Mouse (Mus musculus) testis, adult 10 weeks (tissue): ENCODE data around the gene Gm26965. TPM values are rescaled to one million over a fixed set of nuclear protein-coding genes. Genes with fewer than 3 reads are reported as not detected.

Experiments used
- polyA plus RNA-seq: library from polyadenylated mRNA; stranded (reverse); fragments of 350-450 nt; fragmentation: Illumina TruSeq; extraction: RNeasy Lipid Tissue Mini Kit (QIAGEN cat#74804); gene quantifications from one replicate; pipeline ENCODE4 v1.2.3, GENCODE M21; 2014; ENCODE audit warnings: low read depth, low replicate concordance

Gm26965 gene
- not detected for polyA plus RNA-seq

DNA sequence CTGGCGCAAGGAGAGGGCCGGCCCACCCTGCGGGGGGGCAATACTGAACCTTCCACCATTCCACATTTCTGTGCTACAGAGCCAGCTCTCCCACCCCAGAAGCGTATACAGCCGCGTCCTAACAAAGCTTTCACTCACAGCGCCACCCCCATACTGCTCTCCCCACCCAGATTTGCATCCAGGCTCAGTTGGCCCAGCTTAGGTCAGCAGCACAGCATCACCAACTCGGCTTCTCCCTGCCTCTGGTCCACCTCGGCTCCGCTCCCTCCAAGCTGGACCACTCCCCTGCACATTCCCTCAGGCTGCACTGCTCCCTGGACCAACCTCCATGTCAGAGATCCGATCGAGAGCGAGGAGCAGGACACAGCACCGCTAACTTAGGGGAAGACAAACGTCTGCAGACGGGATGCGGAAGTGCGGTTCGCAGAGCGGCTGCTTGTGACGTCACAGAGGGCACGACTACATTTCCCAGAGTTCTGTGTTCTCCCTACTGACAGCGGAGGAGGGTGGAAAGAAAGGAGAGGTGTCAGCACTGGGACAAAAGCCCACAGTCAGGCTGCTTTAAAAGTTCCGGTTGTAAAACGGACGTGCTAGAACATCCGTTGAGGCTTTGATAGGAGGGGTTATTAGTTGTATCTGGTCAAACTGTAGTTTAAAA, at the start of gene Gm26965, which contains the start of gene Zfp87:
TSS of gene Gm26965 (minus strand) at position 399 of the 658 bp plus-strand sequence.
TSS of gene Zfp87 (minus strand) at position 425 of the 658 bp plus-strand sequence.

DNA sequence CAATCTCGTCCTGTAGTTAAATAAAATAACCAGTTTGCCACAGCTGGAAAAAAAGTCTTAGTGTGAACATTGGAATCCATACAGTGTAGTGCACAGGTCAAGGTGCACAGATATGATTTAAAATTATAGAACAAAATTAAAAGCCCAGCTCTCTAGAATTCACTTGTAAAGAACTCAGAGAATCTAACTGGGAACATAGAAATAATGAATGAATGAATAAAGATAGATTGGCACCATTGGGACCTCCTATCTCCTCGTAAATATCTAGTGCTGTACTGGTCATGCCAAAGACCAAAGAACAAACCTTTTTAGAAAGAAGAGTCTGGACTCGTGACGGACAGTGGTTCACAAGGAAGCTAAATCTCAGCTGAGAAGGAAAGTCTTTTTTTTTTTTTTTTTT, 27.8 kb upstream of the Gm26965 start, which contains the start of gene Zfp748:
TSS of gene Zfp748 (minus strand) at position 101 of the 400 bp plus-strand sequence.

GRCm38 (mm10) chr13:67500084-67500719, 25.7 kb downstream of the Gm26965 start, which contains the start of gene Zfp58:
Zfp58 (minus strand) TSS chr13:67500555.

DNA sequence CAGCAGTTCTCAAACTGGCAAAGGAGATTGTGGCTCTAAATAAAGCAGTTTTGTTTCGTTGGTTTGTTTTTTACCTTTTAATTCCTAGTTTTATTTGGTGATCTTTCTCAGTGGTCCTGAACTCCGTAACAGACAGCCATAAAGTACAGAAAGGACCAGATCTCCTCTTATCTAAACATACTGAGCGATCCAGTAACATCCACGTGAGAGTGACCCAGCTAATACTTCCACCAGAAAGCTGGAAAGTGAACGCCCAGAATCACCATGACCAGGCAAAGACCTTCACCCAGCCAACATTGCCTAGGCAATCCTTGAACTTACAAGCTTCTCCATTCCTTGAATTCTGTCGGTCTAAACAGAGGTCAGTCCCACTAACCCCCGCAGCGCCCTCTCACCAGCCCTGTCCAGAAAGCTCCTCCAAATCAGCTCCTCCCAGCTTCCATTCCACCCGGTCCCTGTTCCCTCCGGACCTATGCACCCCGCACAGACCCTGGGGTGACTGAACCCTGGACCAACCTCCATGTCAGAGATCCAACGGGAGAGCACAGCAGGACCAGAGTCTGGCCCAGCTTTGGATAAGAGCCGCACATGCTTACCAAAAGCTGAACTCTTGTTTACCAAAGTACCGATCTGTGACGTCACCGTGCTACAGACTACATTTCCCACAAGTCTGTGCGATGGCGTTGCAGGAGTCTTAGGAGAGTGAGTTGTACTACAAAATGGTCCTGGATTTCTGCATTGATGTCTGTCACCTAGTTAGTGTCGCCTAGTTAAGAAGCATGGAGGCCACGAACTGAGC, 42.1 kb downstream of the Gm26965 start, which contains the start of gene Zfp874b:
TSS of gene Zfp874b (minus strand) at position 634 of the 799 bp plus-strand sequence.

GRCm38 (mm10) chr13:67451172-67452020, 74.6 kb downstream of the Gm26965 start, which contains the start of gene Zfp874a:
Zfp874a (minus strand) TSS chr13:67451624.

Other genes with a start within 250 kb of the Gm26965 start
- 35.9 TPM for gene Zfp458, start 247.7 kb downstream of the Gm26965 start, polyA plus RNA-seq
- 1.3 TPM for gene Zfp457, start 219.7 kb downstream of the Gm26965 start, polyA plus RNA-seq
- 10.1 TPM for gene Zfp595, start 193.6 kb downstream of the Gm26965 start, polyA plus RNA-seq
- 2.2 TPM for gene Gm28044, start 165.6 kb downstream of the Gm26965 start, polyA plus RNA-seq
- gene Zfp953, start 165.5 kb downstream of the Gm26965 start, polyA plus RNA-seq, result 5.3 TPM
- 0.48 TPM for gene Gm28041, start 150.4 kb downstream of the Gm26965 start, polyA plus RNA-seq
- gene Zfp456, start 150.3 kb downstream of the Gm26965 start, polyA plus RNA-seq, result 1.2 TPM
- 2.6 TPM for gene Zfp429, start 126.3 kb downstream of the Gm26965 start, polyA plus RNA-seq
- 1.3 TPM for gene Zfp459, start 104.7 kb downstream of the Gm26965 start, polyA plus RNA-seq
- 8.6 TPM for gene Zfp874a, start 74.5 kb downstream of the Gm26965 start, polyA plus RNA-seq
- gene Zfp874b, start 41.9 kb downstream of the Gm26965 start, polyA plus RNA-seq, result 4.4 TPM
- gene Zfp58, start 25.6 kb downstream of the Gm26965 start, polyA plus RNA-seq, result 52.5 TPM
- gene Zfp87, start within 50 bp of the Gm26965 start, polyA plus RNA-seq, result 31.5 TPM
- gene Zfp748, start 27.7 kb upstream of the Gm26965 start, polyA plus RNA-seq, result 32.6 TPM
- gene Zfp729b, start 83.6 kb upstream of the Gm26965 start, polyA plus RNA-seq, result 11.3 TPM
- gene Gm49345, start 111.6 kb upstream of the Gm26965 start, polyA plus RNA-seq, result not detected
- 4.5 TPM for gene Zfp729a, start 111.6 kb upstream of the Gm26965 start, polyA plus RNA-seq
- 11.4 TPM for gene Zfp738, start 160.9 kb upstream of the Gm26965 start, polyA plus RNA-seq
- 19.5 TPM for gene Zfp65, start 203.0 kb upstream of the Gm26965 start, polyA plus RNA-seq
- 9.0 TPM for gene Zfp85, start 229.1 kb upstream of the Gm26965 start, polyA plus RNA-seq